Mouse (Mus musculus) layer of hippocampus, adult 2 months (tissue): ENCODE measurements around the gene Hnrnpm. TPM values are rescaled to one million over a fixed set of nuclear protein-coding genes. Genes with fewer than 3 reads are reported as not detected.
A peak's percentile ranks its signal among the peaks of the same experiment; 100 is the strongest.
"Not testable (repeated sequence)": the region's sequence is repeated elsewhere in the genome, so short reads cannot be mapped to it uniquely, and the experiment has no call there.

Experiments used
- DNase-seq, 2 experiments: peaks; one replicate each; pipeline ENCODE4 v3.0.0; 2022; ENCODE audit warnings: low spot score in 2 of 2
- H3K27ac ChIP-seq: fragments of 200-600 bp; 2 replicates; pipeline ENCODE4 v1.8.1; 2022
- H3K4me3 ChIP-seq: fragments of 200-600 bp; 2 replicates; pipeline ENCODE4 v1.8.1; 2022; ENCODE audit warnings: mild to moderate bottlenecking
- CTCF ChIP-seq: fragments of 200-600 bp; conservative IDR thresholded peaks from 2 replicates; pipeline ENCODE4 v1.8.1; 2022; ENCODE audit warnings: antibody characterized with exemption, mild to moderate bottlenecking, moderate library complexity
- total RNA-seq, 2 experiments: library from RNA; stranded (reverse); gene quantifications; 2 replicates each; pipeline ENCODE4 v1.2.3; 2021

Hnrnpm gene
- total RNA-seq, 2 experiments from 2014 or later: 164 to 178 TPM

- TF ChIP-seq CTCF: no peak
- Histone ChIP-seq H3K27ac (no peak overlapping the region), H3K4me3 (no peak overlapping the region)
- no peak for DNase-seq
Measured at GRCm38 (mm10) chr17:33644068-33644467, 42.6 kb downstream of the Hnrnpm start.

GRCm38 (mm10) chr17:33639743-33640142, 46.9 kb downstream of the Hnrnpm start:
- H3K27ac ChIP-seq: no peak overlapping the region
- TF ChIP-seq CTCF: no peak
- no peak for DNase-seq
- no peak overlapping the region for H3K4me3 ChIP-seq

GRCm38 (mm10) chr17:33637516-33638276, 49.0 kb downstream of the Hnrnpm start, which contains the start of gene Pram1:
Gene Pram1, plus strand, starts transcription at chr17:33638056.
- no peak for TF ChIP-seq CTCF
- Histone ChIP-seq H3K27ac (peak within 1 kb of the TSS; percentile 46; the same call in 1 of the 2 replicates), H3K4me3 (no peak within 1 kb of the TSS)
- DNase-seq: no peak

- peak; percentile 28 to 47 for DNase-seq
- no peak for TF ChIP-seq CTCF
- Histone ChIP-seq H3K4me3 (no peak overlapping the region), H3K27ac (peak overlapping the region; percentile 46; the same call in 1 of the 2 replicates)
Measured at GRCm38 (mm10) chr17:33637038-33637437, 49.6 kb downstream of the Hnrnpm start.

- H3K27ac ChIP-seq: peak overlapping the region; percentile 28; the same call in 1 of the 2 replicates
- no peak for DNase-seq
- H3K4me3 ChIP-seq: no peak overlapping the region
- TF ChIP-seq CTCF: no peak
Measured at GRCm38 (mm10) chr17:33631796-33632195, 54.9 kb downstream of the Hnrnpm start.

- no peak for TF ChIP-seq CTCF
- Histone ChIP-seq H3K4me3 (no peak overlapping the region), H3K27ac (peak overlapping the region; percentile 28; the same call in 1 of the 2 replicates)
- DNase-seq: no peak
Measured at GRCm38 (mm10) chr17:33631236-33631635, 55.4 kb downstream of the Hnrnpm start.

GRCm38 (mm10) chr17:33630171-33630895, 56.3 kb downstream of the Hnrnpm start:
- no peak for TF ChIP-seq CTCF
- no peak overlapping the region for H3K27ac ChIP-seq
- no peak for DNase-seq
- no peak overlapping the region; the same call in 1 of the 2 replicates for H3K4me3 ChIP-seq

GRCm38 (mm10) chr17:33629487-33630125, 57.1 kb downstream of the Hnrnpm start:
- H3K27ac ChIP-seq: peak overlapping the region; percentile 99
- no peak for DNase-seq
- peak overlapping the region; percentile 98 for H3K4me3 ChIP-seq
- no peak for TF ChIP-seq CTCF

- TF ChIP-seq CTCF: peak; percentile 19; the same call in 1 of the 2 replicates
Measured at GRCm38 (mm10) chr17:33628621-33629486, 57.8 kb downstream of the Hnrnpm start, which contains the start of gene Zfp414. Gene Zfp414, plus strand, starts transcription at chr17:33629090.

GRCm38 (mm10) chr17:33627281-33627680, 59.4 kb downstream of the Hnrnpm start:
- DNase-seq: no peak
- no peak for TF ChIP-seq CTCF
- no peak overlapping the region for H3K4me3 ChIP-seq
- no peak overlapping the region for H3K27ac ChIP-seq

More at GRCm38 (mm10) chr17:33628621-33629486, 57.8 kb downstream of the Hnrnpm start, which contains the start of gene Zfp414:
- peak; percentile 86 to 89 for DNase-seq
- Histone ChIP-seq H3K4me3 (peak within 1 kb of the TSS; percentile 98), H3K27ac (peak within 1 kb of the TSS; percentile 99)

- not testable (repeated sequence) for H3K4me3 ChIP-seq, H3K27ac ChIP-seq, DNase-seq
Measured at GRCm38 (mm10) chr17:33613726-33614125, 72.9 kb downstream of the Hnrnpm start.

GRCm38 (mm10) chr17:33610548-33610947, 76.1 kb downstream of the Hnrnpm start:
- no peak for TF ChIP-seq CTCF
- Histone ChIP-seq H3K27ac (no peak overlapping the region), H3K4me3 (no peak overlapping the region)
- DNase-seq: no peak
